Mouse (Mus musculus) heart, embryonic 15.5 days (tissue): ENCODE measurements around the gene Txnip. TPM values are rescaled to one million over a fixed set of nuclear protein-coding genes. Genes with fewer than 3 reads are reported as not detected.
"Not testable (repeated sequence)": the region's sequence is repeated elsewhere in the genome, so short reads cannot be mapped to it uniquely, and the experiment has no call there.

Experiments
- ATAC-seq: fragments of 200-750 bp; cut with Nextera tagmentation; replicated peaks from 2 replicates; pipeline ENCODE4 v1.8.0; 2017; ENCODE audit warnings: low read depth, moderate TSS enrichment; ENCODE audit not compliant: insufficient number of reproducible peaks, insufficient read depth, low FRiP score
- H3K27ac ChIP-seq: fragments of 300-500 bp; sonication (generic); 2 replicates; pipeline ENCODE4 v1.5.1; 2015; ENCODE audit warnings: mild to moderate bottlenecking, inconsistent platforms
- H3K27me3 ChIP-seq: fragments of 300-500 bp; sonication (generic); 2 replicates; pipeline ENCODE4 v1.6.1; 2015; ENCODE audit warnings: inconsistent platforms
- H3K36me3 ChIP-seq: fragments of 300-500 bp; sonication (generic); 2 replicates; pipeline ENCODE4 v1.6.1; 2015; ENCODE audit warnings: mild to moderate bottlenecking, inconsistent platforms
- H3K4me1 ChIP-seq: fragments of 300-500 bp; sonication (generic); replicated peaks from 2 replicates; pipeline ENCODE4 v1.6.1; 2015; ENCODE audit warnings: inconsistent platforms
- H3K4me2 ChIP-seq: fragments of 300-500 bp; sonication (generic); 2 replicates; pipeline ENCODE4 v1.6.1; 2015; ENCODE audit warnings: inconsistent platforms, mild to moderate bottlenecking, moderate library complexity
- H3K4me3 ChIP-seq: fragments of 300-500 bp; sonication (generic); 2 replicates; pipeline ENCODE4 v1.5.1; 2015; ENCODE audit warnings: mild to moderate bottlenecking, inconsistent platforms
- H3K9ac ChIP-seq: fragments of 300-500 bp; sonication (generic); 2 replicates; pipeline ENCODE4 v1.6.1; 2015; ENCODE audit warnings: mild to moderate bottlenecking, inconsistent platforms
- H3K9me3 ChIP-seq: fragments of 300-500 bp; sonication (generic); replicated peaks from 2 replicates; pipeline ENCODE4 v1.6.1; 2016; ENCODE audit warnings: inconsistent platforms
- WGBS: fragments of 180-500 bp; shearing (Covaris S2); methylation state at CpG from one replicate; pipeline ENCODE4 v1.1.7; 2015; ENCODE audit warnings: mixed read lengths; 5-methylcytosine and 5-hydroxymethylcytosine counted together
- polyA plus RNA-seq: library from polyadenylated mRNA; unstranded; fragments of >200 nt; fragmentation: Nextera tagmentation; extraction: Ambion mirVana; gene quantifications from 2 replicates; pipeline ENCODE4 v1.2.1, GENCODE M21; 2015

The Txnip gene
- 206 and 208 TPM in 2 replicates for polyA plus RNA-seq

GRCm38 (mm10) chr3:96557694-96558093, at the start of gene Txnip:
Gene Txnip (plus strand): TSS chr3:96557957.
- WGBS: under 1% methylated on average over 26 of the region's 26 CpGs

GRCm38 (mm10) chr3:96507966-96508365, 49.8 kb upstream of the Txnip start:
- 88% methylated on average over 8 of the region's 9 CpGs for WGBS

More at GRCm38 (mm10) chr3:96557694-96558093, at the start of gene Txnip:
- peak within 1 kb of the TSS; percentile 90 for H3K9ac ChIP-seq
- H3K4me3 ChIP-seq: peak within 1 kb of the TSS; percentile 73
- H3K4me2 ChIP-seq: peak within 1 kb of the TSS; percentile 79
- H3K27ac ChIP-seq: peak within 1 kb of the TSS; percentile 97
- ATAC-seq: peak; percentile 96
- peaks cover 20% of the 10 kb centered on the region for H3K36me3 ChIP-seq
- peaks cover 40% of the 10 kb centered on the region for H3K4me1 ChIP-seq
- H3K9me3 ChIP-seq: no peaks in the 10 kb centered on the region
- H3K27me3 ChIP-seq: no peaks in the 10 kb centered on the region

GRCm38 (mm10) chr3:96520171-96520570, 37.6 kb upstream of the Txnip start:
- Histone ChIP-seq H3K27ac (no peak overlapping the region), H3K4me3 (no peak overlapping the region), H3K27me3 (no peaks in the 10 kb centered on the region), H3K36me3 (no peaks in the 10 kb centered on the region), H3K9ac (no peak overlapping the region), H3K4me1 (peaks cover 9% of the 10 kb centered on the region; the same call in 1 of the 2 replicates), H3K9me3 (no peaks in the 10 kb centered on the region), H3K4me2 (no peak overlapping the region)
- 45% methylated on average over 5 of the region's 5 CpGs for WGBS
- ATAC-seq: no peak

More at GRCm38 (mm10) chr3:96507966-96508365, 49.8 kb upstream of the Txnip start:
- not testable (repeated sequence) for H3K9me3 ChIP-seq, H3K36me3 ChIP-seq, ATAC-seq, H3K4me3 ChIP-seq, H3K9ac ChIP-seq, H3K27me3 ChIP-seq, H3K27ac ChIP-seq, H3K4me1 ChIP-seq, H3K4me2 ChIP-seq

- Histone ChIP-seq H3K9ac (no peak overlapping the region), H3K9me3 (no peaks in the 10 kb centered on the region), H3K4me2 (no peak overlapping the region), H3K4me3 (no peak overlapping the region), H3K27me3 (peaks cover 11% of the 10 kb centered on the region), H3K27ac (no peak overlapping the region), H3K36me3 (no peaks in the 10 kb centered on the region), H3K4me1 (peaks cover 19% of the 10 kb centered on the region)
- WGBS: 56% methylated on average over 4 of the region's 4 CpGs
- ATAC-seq: no peak
Observed at GRCm38 (mm10) chr3:96522149-96522548, 35.6 kb upstream of the Txnip start.

- WGBS: 56% methylated on average over 12 of the region's 12 CpGs
- Histone ChIP-seq H3K36me3 (no peaks in the 10 kb centered on the region), H3K27ac (peak overlapping the region; percentile 73), H3K27me3 (peaks cover 26% of the 10 kb centered on the region), H3K4me3 (0 out of 2 replicates have a peak overlapping the region, but pooled peaks have one; percentile 23), H3K4me2 (peak overlapping the region; percentile 47), H3K9me3 (no peaks in the 10 kb centered on the region), H3K9ac (no peak overlapping the region), H3K4me1 (peaks cover 28% of the 10 kb centered on the region)
- ATAC-seq: no peak
Observed at GRCm38 (mm10) chr3:96524028-96524810, 33.5 kb upstream of the Txnip start.

- Histone ChIP-seq H3K9me3 (no peaks in the 10 kb centered on the region), H3K4me1 (peaks cover 28% of the 10 kb centered on the region), H3K27ac (peak within 1 kb of the TSS; percentile 73), H3K4me3 (peak within 1 kb of the TSS; percentile 23; the same call in 1 of the 2 replicates), H3K27me3 (peaks cover 26% of the 10 kb centered on the region), H3K36me3 (no peaks in the 10 kb centered on the region), H3K4me2 (peak within 1 kb of the TSS; percentile 47), H3K9ac (no peak within 1 kb of the TSS)
- peak; percentile 54; the same call in 1 of the 2 replicates for ATAC-seq
- WGBS: 33% methylated on average over 4 of the region's 4 CpGs
Observed at GRCm38 (mm10) chr3:96524914-96525313, 32.8 kb upstream of the Txnip start, which contains the start of gene Hfe2. Gene Hfe2 (plus strand): TSS chr3:96525172.

- no peak for ATAC-seq
- Histone ChIP-seq H3K9me3 (no peaks in the 10 kb centered on the region), H3K27me3 (peaks cover 26% of the 10 kb centered on the region), H3K27ac (no peak overlapping the region), H3K36me3 (no peaks in the 10 kb centered on the region), H3K9ac (no peak overlapping the region), H3K4me3 (no peak overlapping the region), H3K4me1 (peaks cover 28% of the 10 kb centered on the region), H3K4me2 (peak overlapping the region; percentile 89)
- 67% methylated on average over 11 of the region's 11 CpGs for WGBS
Observed at GRCm38 (mm10) chr3:96526013-96526762, 31.6 kb upstream of the Txnip start.

GRCm38 (mm10) chr3:96526864-96527542, 30.8 kb upstream of the Txnip start:
- Histone ChIP-seq H3K36me3 (no peaks in the 10 kb centered on the region), H3K9me3 (no peaks in the 10 kb centered on the region), H3K4me2 (peak overlapping the region; percentile 89), H3K4me3 (peak overlapping the region; percentile 51), H3K4me1 (peaks cover 28% of the 10 kb centered on the region), H3K9ac (peak overlapping the region; percentile 49), H3K27me3 (peaks cover 26% of the 10 kb centered on the region), H3K27ac (no peak overlapping the region)
- WGBS: 7% methylated on average over 44 of the region's 44 CpGs
- 0 out of 2 replicates have a peak, but pooled peaks have one; percentile 14 for ATAC-seq

- ATAC-seq: no peak
- Histone ChIP-seq H3K27me3 (peaks cover 26% of the 10 kb centered on the region), H3K27ac (no peak overlapping the region), H3K4me3 (no peak overlapping the region), H3K4me1 (peaks cover 28% of the 10 kb centered on the region), H3K9me3 (no peaks in the 10 kb centered on the region), H3K9ac (no peak overlapping the region), H3K36me3 (no peaks in the 10 kb centered on the region), H3K4me2 (no peak overlapping the region)
- WGBS: 65% methylated on average over 9 of the region's 9 CpGs
Observed at GRCm38 (mm10) chr3:96528506-96528905, 29.3 kb upstream of the Txnip start.

GRCm38 (mm10) chr3:96532050-96532449, 25.7 kb upstream of the Txnip start:
- Histone ChIP-seq H3K36me3 (no peaks in the 10 kb centered on the region), H3K27ac (no peak overlapping the region), H3K9me3 (no peaks in the 10 kb centered on the region), H3K4me3 (no peak overlapping the region), H3K4me2 (no peak overlapping the region), H3K27me3 (peaks cover 16% of the 10 kb centered on the region), H3K9ac (no peak overlapping the region), H3K4me1 (peaks cover 10% of the 10 kb centered on the region)
- 44% methylated on average over 7 of the region's 7 CpGs for WGBS
- ATAC-seq: no peak

GRCm38 (mm10) chr3:96534300-96534699, 23.5 kb upstream of the Txnip start:
- Histone ChIP-seq H3K9ac (no peak overlapping the region), H3K27ac (no peak overlapping the region), H3K27me3 (no peaks in the 10 kb centered on the region; the same call in 1 of the 2 replicates), H3K9me3 (no peaks in the 10 kb centered on the region), H3K4me2 (no peak overlapping the region), H3K4me3 (no peak overlapping the region), H3K36me3 (no peaks in the 10 kb centered on the region), H3K4me1 (no peaks in the 10 kb centered on the region)
- no peak for ATAC-seq
- WGBS: 62% methylated on average over 2 of the region's 2 CpGs
